Mouse (Mus musculus): Measurements from ENCODE around the gene Klk9.

DNA sequence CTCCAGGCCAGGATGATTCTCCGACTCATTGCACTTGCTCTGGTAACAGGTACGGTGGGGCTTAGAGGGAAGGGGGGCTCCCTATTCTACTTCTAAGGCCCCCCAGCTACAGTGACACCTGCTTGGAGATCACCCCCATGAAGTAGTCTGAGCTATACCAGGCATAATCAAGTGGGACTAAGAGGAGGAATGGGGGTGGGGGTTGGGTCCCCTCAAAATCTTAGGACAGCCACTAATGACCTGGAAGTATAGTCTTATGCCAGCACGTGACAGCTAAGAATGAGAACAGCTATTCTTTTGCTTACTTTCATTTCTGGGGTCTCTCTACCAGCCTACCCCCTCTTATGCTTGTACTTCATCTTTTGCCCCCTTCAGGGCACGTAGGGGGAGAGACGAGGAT, 15.2 kb upstream of the Klk9 start:
- TF ChIP-seq POLR2A (IDR thresholded peaks at IDR 0.05; ENCODE audit: extremely low read depth, insufficient read depth, low read length), result no peak
- no peak for TF ChIP-seq CTCF (IDR thresholded peaks at IDR 0.05; ENCODE audit: extremely low read depth, insufficient read depth, low read length)

Data from cortical plate, adult 2 months (tissue).